Mouse (Mus musculus): ENCODE measurements at regions not wholly inside any gene's neighbourhood (a gene's known extent, or its start where the extent isn't known, plus 50 kb on each side); places are given as distances from the start of the nearest gene placed in this dataset.

DNA sequence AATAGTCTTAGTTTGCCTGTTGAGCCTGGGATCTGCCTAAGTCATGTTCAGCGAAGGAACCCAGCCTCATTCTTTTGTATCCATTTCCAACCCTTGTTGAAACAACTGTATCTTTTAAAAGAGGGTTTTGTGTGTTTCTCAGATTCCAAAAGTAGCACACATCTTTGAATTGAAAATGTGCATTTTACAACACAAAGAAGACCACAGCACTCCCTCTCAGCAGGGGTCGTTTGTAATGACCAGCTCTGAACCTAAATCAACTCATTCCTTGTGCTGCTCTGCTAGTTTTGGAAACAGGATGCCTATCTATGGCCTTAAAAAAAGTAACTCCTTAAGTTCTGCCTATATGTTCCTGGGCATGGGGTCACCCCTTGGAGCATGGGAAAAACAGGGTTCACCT, 58.8 kb upstream of the Otos start:
- H3K4me2 ChIP-seq (replicated peaks) = no peak overlapping the region
- peaks cover 12% of the 10 kb centered on the region; the same call in 1 of the 2 replicates for H3K4me1 ChIP-seq
- no peak overlapping the region for H3K9ac ChIP-seq
- H3K27ac ChIP-seq = 0 out of 2 replicates have a peak overlapping the region, but pooled peaks have one; percentile 3
- ATAC-seq (ENCODE audit: low FRiP score, low read depth) = no peak
- peaks cover 4% of the 10 kb centered on the region; the same call in 1 of the 2 replicates for H3K9me3 ChIP-seq
- no peaks in the 10 kb centered on the region for H3K36me3 ChIP-seq
- 69% methylated on average over 2 of the region's 2 CpGs for WGBS
- H3K4me3 ChIP-seq = no peak overlapping the region
- no peaks in the 10 kb centered on the region for H3K27me3 ChIP-seq

- Histone ChIP-seq H3K36me3 (no peaks in the 10 kb centered on the region), H3K27ac (no peak overlapping the region), H3K4me1 (peaks cover 12% of the 10 kb centered on the region), H3K4me2 (replicated peaks) (no peak overlapping the region), H3K4me3 (no peak overlapping the region), H3K9ac (no peak overlapping the region), H3K9me3 (peaks cover 4% of the 10 kb centered on the region; the same call in 1 of the 2 replicates), H3K27me3 (no peaks in the 10 kb centered on the region)
- 79% methylated on average over 12 of the region's 12 CpGs for WGBS
- no peak for ATAC-seq (ENCODE audit: low FRiP score, low read depth)
Observed at GRCm38 (mm10) chr1:92703903-92704302, 55.3 kb upstream of the Otos start.

DNA sequence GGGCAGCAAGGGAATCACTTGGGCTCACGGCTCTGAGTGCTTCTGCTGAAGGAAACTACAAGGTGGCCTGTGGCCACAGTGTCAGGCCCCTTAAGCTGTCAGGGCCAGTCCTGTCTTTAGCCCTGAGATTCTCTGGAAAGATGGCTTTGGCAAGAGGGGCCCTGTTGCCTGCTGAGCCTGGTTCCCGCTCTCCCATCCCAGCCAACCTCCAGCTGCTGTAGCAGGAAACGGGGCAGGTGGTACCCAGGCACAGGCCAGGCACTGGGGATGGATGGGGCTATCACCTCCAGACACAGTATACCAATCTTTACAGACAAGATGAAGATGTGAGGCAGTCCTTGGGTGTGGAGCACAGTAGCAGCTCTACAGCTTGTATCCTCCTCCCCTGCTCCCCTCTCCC, 54.6 kb upstream of the Otos start:
- no peak for ATAC-seq (ENCODE audit: low FRiP score, low read depth)
- WGBS = 68% methylated on average over 3 of the region's 3 CpGs
- Histone ChIP-seq H3K36me3 (no peaks in the 10 kb centered on the region), H3K9me3 (peaks cover 4% of the 10 kb centered on the region; the same call in 1 of the 2 replicates), H3K27me3 (no peaks in the 10 kb centered on the region), H3K9ac (no peak overlapping the region), H3K4me1 (peaks cover 12% of the 10 kb centered on the region), H3K4me3 (no peak overlapping the region), H3K27ac (no peak overlapping the region), H3K4me2 (replicated peaks) (no peak overlapping the region)

- H3K4me2 ChIP-seq (replicated peaks) = no peak overlapping the region
- no peaks in the 10 kb centered on the region for H3K27me3 ChIP-seq
- H3K27ac ChIP-seq = no peak overlapping the region
- ATAC-seq (ENCODE audit: low FRiP score, low read depth) = no peak
- no peaks in the 10 kb centered on the region for H3K36me3 ChIP-seq
- peaks cover 15% of the 10 kb centered on the region for H3K4me1 ChIP-seq
- WGBS = 94% methylated on average over 2 of the region's 2 CpGs
- no peak overlapping the region for H3K4me3 ChIP-seq
- H3K9me3 ChIP-seq = no peaks in the 10 kb centered on the region
- H3K9ac ChIP-seq = no peak overlapping the region
Observed at GRCm38 (mm10) chr1:92700107-92700506, 51.5 kb upstream of the Otos start.

DNA sequence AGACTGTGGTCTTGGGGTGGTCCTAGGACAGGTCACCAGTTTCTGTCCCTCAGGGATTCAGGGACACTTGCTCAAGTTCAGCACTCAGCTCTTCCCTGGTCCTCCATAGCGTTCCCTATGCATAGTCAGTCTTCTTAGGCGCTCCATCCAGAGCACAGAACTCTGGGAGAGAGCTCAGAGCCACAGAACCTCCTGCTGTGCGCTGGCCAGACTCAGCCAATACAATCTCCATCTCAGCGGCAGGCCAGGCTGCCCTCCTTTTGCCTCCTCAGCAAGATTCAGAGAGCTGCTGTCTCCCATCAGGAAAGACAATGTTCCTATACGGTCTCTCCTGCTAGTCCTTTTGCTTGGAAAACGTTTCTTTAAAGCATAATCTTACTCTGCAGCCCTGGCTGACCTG, 51.1 kb upstream of the Otos start:
- Histone ChIP-seq H3K36me3 (no peaks in the 10 kb centered on the region), H3K4me2 (replicated peaks) (no peak overlapping the region), H3K27me3 (no peaks in the 10 kb centered on the region), H3K9ac (no peak overlapping the region), H3K4me1 (peaks cover 15% of the 10 kb centered on the region), H3K9me3 (no peaks in the 10 kb centered on the region), H3K27ac (no peak overlapping the region), H3K4me3 (no peak overlapping the region)
- no peak for ATAC-seq (ENCODE audit: low FRiP score, low read depth)
- WGBS = 14% methylated on average over 6 of the region's 6 CpGs

- peak overlapping the region; percentile 35; the same call in 1 of the 2 replicates for H3K4me2 ChIP-seq (replicated peaks)
- no peak overlapping the region for H3K27ac ChIP-seq
- WGBS = 7% methylated on average over 9 of the region's 9 CpGs
Observed at GRCm38 (mm10) chr1:92699048-92699447, 50.4 kb upstream of the Otos start.

GRCm38 (mm10) chr1:92698541-92698940, 49.9 kb upstream of the Otos start:
- Histone ChIP-seq H3K9me3 (no peaks in the 10 kb centered on the region), H3K9ac (no peak overlapping the region), H3K27me3 (no peaks in the 10 kb centered on the region), H3K36me3 (no peaks in the 10 kb centered on the region), H3K27ac (no peak overlapping the region), H3K4me2 (replicated peaks) (no peak overlapping the region), H3K4me1 (peaks cover 15% of the 10 kb centered on the region), H3K4me3 (no peak overlapping the region)
- no peak for ATAC-seq (ENCODE audit: low FRiP score, low read depth)
- WGBS = 97% methylated on average over 3 of the region's 3 CpGs

More at GRCm38 (mm10) chr1:92699048-92699447, 50.4 kb upstream of the Otos start:
- H3K4me1 ChIP-seq = peaks cover 15% of the 10 kb centered on the region
- ATAC-seq (ENCODE audit: low FRiP score, low read depth) = peak; percentile 82
- H3K9me3 ChIP-seq = no peaks in the 10 kb centered on the region
- H3K9ac ChIP-seq = no peak overlapping the region
- no peak overlapping the region for H3K4me3 ChIP-seq
- H3K27me3 ChIP-seq = no peaks in the 10 kb centered on the region
- no peaks in the 10 kb centered on the region for H3K36me3 ChIP-seq

All from limb, embryonic 13.5 days (tissue).